Mouse (Mus musculus) liver, postnatal 0 days (tissue): Measurements from ENCODE around the gene Mex3a.

Experiments
- CTCF ChIP-seq: sonication (generic); IDR thresholded peaks from 2 replicates; pipeline ENCODE4 v1.5.1; 2016; ENCODE audit warnings: antibody characterized with exemption, low read depth
- EP300 ChIP-seq: IDR thresholded peaks from 2 replicates; pipeline ENCODE4 v1.6.1; 2016; ENCODE audit warnings: antibody characterized with exemption, low read depth, mild to moderate bottlenecking

DNA sequence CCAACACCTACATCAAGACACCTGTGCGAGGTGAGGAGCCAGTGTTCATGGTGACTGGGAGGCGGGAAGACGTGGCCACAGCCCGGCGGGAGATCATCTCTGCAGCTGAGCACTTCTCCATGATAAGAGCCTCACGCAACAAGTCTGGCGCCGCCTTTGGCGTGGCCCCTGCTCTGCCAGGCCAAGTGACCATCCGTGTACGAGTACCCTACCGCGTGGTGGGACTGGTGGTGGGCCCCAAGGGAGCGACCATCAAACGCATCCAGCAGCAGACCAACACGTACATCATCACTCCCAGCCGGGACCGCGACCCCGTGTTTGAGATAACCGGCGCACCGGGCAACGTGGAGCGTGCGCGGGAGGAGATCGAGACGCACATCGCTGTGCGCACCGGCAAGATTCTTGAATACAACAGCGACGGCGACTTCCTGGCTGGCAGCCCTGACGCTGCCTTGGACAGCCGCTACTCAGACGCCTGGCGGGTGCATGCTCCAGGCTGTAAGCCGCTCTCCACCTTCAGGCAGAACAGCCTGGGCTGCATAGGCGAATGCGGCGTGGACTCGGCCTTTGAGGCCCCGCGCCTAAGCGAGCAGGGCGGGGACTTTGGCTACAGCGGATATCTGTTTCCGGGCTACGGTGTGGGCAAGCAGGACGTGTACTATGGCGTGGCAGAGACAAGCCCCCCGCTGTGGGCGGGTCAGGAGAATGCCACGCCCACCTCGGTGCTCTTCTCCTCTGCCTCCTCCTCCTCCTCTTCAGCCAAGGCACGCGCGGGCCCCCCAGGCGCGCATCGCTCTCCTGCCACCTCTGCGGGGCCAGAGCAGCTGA is 4.1 kb downstream of the Mex3a start:
- no peak for TF ChIP-seq CTCF
- TF ChIP-seq EP300, result no peak
